Mouse (Mus musculus) gastrocnemius, postnatal 14 days (tissue): Measurements from ENCODE around the gene Oog2. TPM values are rescaled to one million over a fixed set of nuclear protein-coding genes. Genes with fewer than 3 reads are reported as not detected.
"Not testable (repeated sequence)": the region's sequence is repeated elsewhere in the genome, so short reads cannot be mapped to it uniquely, and the experiment has no call there.

Experiments
- DNase-seq: peaks from one replicate; pipeline ENCODE4 v3.0.0; 2021; ENCODE audit warnings: mixed read lengths
- intact Hi-C: fragments of 180-260 bp; cut with DNase I; formaldehyde crosslinking; loops from one replicate; pipeline ENCODE4 v1.15.1; 2025; ENCODE audit warnings: low total_unique reads
- long read RNA-seq, 2 experiments: library from polyadenylated mRNA; stranded (forward); transcript quantifications; one replicate each; pipeline ENCODE4 v2.0.0; 2021
- total RNA-seq, 2 experiments: library from RNA; stranded (reverse); gene quantifications; 2 replicates each; pipeline ENCODE4 v1.2.3; 2021

Gene Oog2
- not detected for total RNA-seq
- long read RNA-seq, experiment 1: 0 reads
- long read RNA-seq, experiment 2: 0 reads

DNA sequence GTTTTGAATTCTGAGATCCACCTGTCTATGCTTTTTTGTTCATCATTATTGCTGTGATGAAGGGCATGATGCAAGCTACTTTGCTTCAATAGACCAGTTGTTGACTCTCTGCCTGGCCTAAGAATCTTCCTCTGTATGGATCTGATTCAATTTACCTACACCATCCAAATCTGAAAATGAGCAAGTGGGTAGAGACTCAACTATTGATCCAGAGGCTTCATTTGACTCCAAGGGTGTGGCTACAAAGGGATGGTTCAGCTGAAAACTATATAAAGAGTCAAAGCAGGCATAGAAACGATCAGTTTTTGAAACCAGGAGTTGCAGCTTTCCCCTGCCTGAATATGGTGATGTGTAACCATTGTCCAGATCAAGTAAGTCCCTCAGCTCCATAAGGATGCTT lies at the start of gene Oog2:
Oog2 (plus strand) TSS at position 301 of the 400 bp plus-strand sequence.
- intact Hi-C loops: no loop called here
- DNase-seq: no peak

DNA sequence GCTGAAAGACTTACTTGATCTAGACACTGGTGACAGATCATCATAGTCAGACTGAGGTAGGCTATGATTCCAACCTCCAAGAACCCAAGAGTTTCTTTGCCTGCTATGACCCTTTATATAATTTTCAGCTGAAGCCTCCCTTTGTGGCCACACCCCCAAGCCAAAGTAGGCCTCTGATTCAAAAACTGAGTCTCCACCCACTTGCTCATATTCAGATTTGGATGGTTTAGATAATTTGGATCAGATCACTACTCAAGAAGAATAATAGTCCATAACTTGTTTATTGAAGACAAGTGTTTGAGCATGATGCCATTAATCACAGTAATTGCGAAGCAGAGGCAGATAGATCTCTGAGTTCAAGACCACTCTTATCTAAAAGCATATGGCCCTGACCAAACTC lies 28.0 kb upstream of the Oog2 start, which contains the start of gene Oog3:
Oog3 (minus strand) TSS at position 101 of the 400 bp plus-strand sequence.
- intact Hi-C loops: no loop called here
- no peak for DNase-seq

DNA sequence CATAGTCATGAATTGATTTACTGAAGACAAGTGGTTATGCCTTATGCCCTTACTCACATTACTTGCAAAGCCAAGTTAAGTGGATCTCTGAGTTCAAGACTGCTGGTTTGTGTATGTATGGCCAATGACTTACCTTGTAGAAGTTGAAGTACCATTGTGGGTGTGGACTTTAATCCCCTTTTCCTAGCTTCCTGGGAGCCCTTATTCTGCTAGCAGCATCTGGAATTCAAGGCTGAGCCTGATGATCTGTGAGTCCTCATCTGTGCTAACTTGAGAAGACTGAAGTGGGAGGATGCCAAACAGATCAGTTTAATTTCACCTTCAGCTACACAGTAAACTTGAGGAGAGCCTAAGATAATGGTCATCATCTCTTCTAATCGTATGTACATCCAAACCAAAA lies 22.7 kb downstream of the Oog2 start, which contains the start of gene C87977:
C87977 (minus strand) TSS at position 101 of the 400 bp plus-strand sequence.
- DNase-seq, intact Hi-C loops: not testable (repeated sequence)

Other genes with a start within 250 kb of the Oog2 start
- not detected for gene Pramef25, start 239.7 kb upstream of the Oog2 start, total RNA-seq
- not detected for gene Gm13101, start 223.8 kb upstream of the Oog2 start, total RNA-seq
- not detected for gene Pramef17, start 196.3 kb upstream of the Oog2 start, total RNA-seq
- not detected for gene Pramel4, start 131.6 kb upstream of the Oog2 start, total RNA-seq
- not detected for gene Gm13102, start 84.2 kb upstream of the Oog2 start, total RNA-seq
- not detected for gene Oog3, start 28.1 kb upstream of the Oog2 start, total RNA-seq
- gene C87977, start 22.6 kb downstream of the Oog2 start, total RNA-seq: not detected
- gene Pramel5, start 89.8 kb downstream of the Oog2 start, total RNA-seq: not detected
- gene Gm13128, start 139.5 kb downstream of the Oog2 start, total RNA-seq: not detected
- not detected for gene Gm13119, start 167.2 kb downstream of the Oog2 start, total RNA-seq
- not detected for gene Pramef20, start 187.2 kb downstream of the Oog2 start, total RNA-seq
- under 1 TPM in 1 of 2 experiments, not detected in 1; 0.14 TPM for gene Pramef12, start 217.7 kb downstream of the Oog2 start, total RNA-seq
- not detected for gene 1700012P22Rik, start 248.1 kb downstream of the Oog2 start, total RNA-seq